Mouse (Mus musculus) ES-Bruce4 (cell line): ENCODE measurements at regions not wholly inside any gene's neighbourhood (a gene's known extent, or its start where the extent isn't known, plus 50 kb on each side); places are given as distances from the start of the nearest gene placed in this dataset.

Experiments used
- EP300 ChIP-seq: IDR thresholded peaks from 2 replicates; pipeline ENCODE4 v1.6.1; 2011; ENCODE audit warnings: low read depth, low read length; ENCODE audit not compliant: insufficient read depth
- POLR2A ChIP-seq: IDR thresholded peaks from one replicate; pipeline ENCODE4 v1.8.1; 2011; ENCODE audit warnings: low read length; ENCODE audit not compliant: insufficient read depth

DNA sequence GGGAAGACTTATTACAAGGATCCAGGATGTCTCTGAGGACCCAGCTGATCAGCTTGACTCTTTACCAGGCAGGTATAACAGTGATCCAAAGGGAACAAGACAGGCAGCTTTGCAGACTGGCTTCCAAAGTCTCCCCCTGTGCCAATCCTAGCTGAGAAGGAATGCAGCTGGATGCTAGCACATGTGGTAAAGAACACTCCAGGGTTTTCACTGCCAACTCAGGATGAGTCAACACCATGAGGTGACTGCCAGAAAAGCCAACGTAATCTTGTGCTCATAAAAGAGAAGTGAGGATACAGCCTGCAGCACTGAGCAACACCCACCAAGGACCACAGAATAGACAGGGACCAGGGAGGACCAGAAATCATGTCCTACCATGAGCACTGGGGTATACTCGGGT lies 76.5 kb upstream of the Il12b start:
- TF ChIP-seq POLR2A (no peak), EP300 (no peak)
